Mouse (Mus musculus) small intestine, adult 2 months (tissue): ENCODE data around the gene BC067074.

Experiments
- CTCF ChIP-seq: fragments of 200-500 bp; IDR thresholded peaks from 2 replicates; pipeline ENCODE4 v1.5.1; 2012; ENCODE audit warnings: low read depth, mild to moderate bottlenecking, control low read depth, inconsistent platforms, low read length, moderate library complexity, mixed read lengths; ENCODE audit not compliant: insufficient replicate concordance, insufficient read length; ENCODE audit errors: extremely low read depth
- POLR2A ChIP-seq: fragments of 200-500 bp; IDR thresholded peaks from 2 replicates; pipeline ENCODE4 v1.6.1; 2012; ENCODE audit warnings: low read depth, mild to moderate bottlenecking, control low read depth, inconsistent platforms, low read length, moderate library complexity

DNA sequence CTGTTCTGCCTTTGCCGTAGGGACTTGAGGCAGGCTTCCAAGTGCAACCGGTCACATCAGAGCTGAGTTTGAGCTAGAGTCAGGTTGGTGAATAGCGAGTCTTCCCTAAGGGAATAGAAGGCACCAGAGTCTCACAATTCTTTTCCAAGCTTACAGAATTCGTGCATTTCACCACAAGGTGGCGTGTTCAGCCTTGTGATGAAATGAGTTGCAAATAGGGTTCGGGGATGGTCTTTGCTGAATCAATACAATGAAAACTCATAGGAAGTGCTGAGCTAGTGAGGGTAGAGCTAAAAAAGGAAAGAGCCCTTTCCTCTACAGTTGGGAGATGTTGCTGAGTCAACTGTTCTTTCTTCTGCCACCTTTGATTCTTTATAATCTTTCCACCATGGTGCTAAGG lies 29.0 kb downstream of the BC067074 start:
- TF ChIP-seq POLR2A, result no peak
- peak; percentile 27; the same call in 1 of the 2 replicates for TF ChIP-seq CTCF
